ENCODE assay signal across 28 mouse cellular contexts in genomic region chr6:114909801-114910200, GRCm38 (mm10). TPM values are rescaled to one million over a fixed set of nuclear protein-coding genes. Genes with fewer than 3 reads are reported as not detected.
A peak's percentile ranks its signal among the peaks of the same experiment; 100 is the strongest.
DNase-seq lines count a peak whose midpoint lies in the region; ATAC-seq lines count a peak whose summit lies in the region.
"Had no signal": no experiment of that assay in that cellular context is flagged by ENCODE, and none has a peak within 500 bp of the region (broad histone marks: within the 10 kb centered on the region; RNA-seq: fewer than 3 reads in every experiment).

No protein-coding gene starts in this region.

- ATAC-seq in megakaryocyte, adult 5-6 weeks (ENCODE audit: poor library complexity, severe bottlenecking), result no peak
- peak; percentile 25 for ATAC-seq in CD4-positive, CD25-positive, alpha-beta regulatory T cell, adult 4 months
- peak; percentile 22 for ATAC-seq in inflammation-experienced regulatory T-cells, adult 6 months
- ATAC-seq: forebrain, embryonic 15.5 days; hindbrain, postnatal 0 days; intestine, embryonic 15.5 days; Patski had no signal

- peaks cover 66% of the 10 kb centered on the region for H3K36me3 ChIP-seq in megakaryocyte, embryonic 14.5 days (replicated peaks; ENCODE audit: low read length)
- H3K36me3 ChIP-seq: embryonic facial prominence, embryonic 13.5 days; forebrain, embryonic 15.5 days; intestine, embryonic 15.5 days had no signal

- no peaks in the 10 kb centered on the region for H3K9me3 ChIP-seq in megakaryocyte, embryonic 14.5 days
- H3K9me3 ChIP-seq: embryonic facial prominence, embryonic 10.5 days; embryonic facial prominence, embryonic 13.5 days; forebrain, embryonic 12.5 days; forebrain, embryonic 15.5 days; G1E; heart, embryonic 13.5 days; intestine, embryonic 15.5 days had no signal

- H3K4me3 ChIP-seq in megakaryocyte, embryonic 14.5 days (replicated peaks), result peak overlapping the region; percentile 64
- H3K4me3 ChIP-seq: embryonic facial prominence, embryonic 10.5 days; embryonic facial prominence, embryonic 13.5 days; erythroblast, embryonic 14.5 days; forebrain, embryonic 12.5 days; forebrain, embryonic 15.5 days; heart, embryonic 13.5 days; intestine, embryonic 15.5 days had no signal

- H3K4me1 ChIP-seq in megakaryocyte, embryonic 14.5 days, result peaks cover 91% of the 10 kb centered on the region

- no peaks in the 10 kb centered on the region for H3K27me3 ChIP-seq in megakaryocyte, embryonic 14.5 days (replicated peaks)
- H3K27me3 ChIP-seq: CH12.LX; embryonic facial prominence, embryonic 13.5 days; forebrain, embryonic 12.5 days; forebrain, embryonic 15.5 days; heart, embryonic 13.5 days; intestine, embryonic 15.5 days; Patski had no signal

- no peak for DNase-seq in adrenal gland, adult 8-10 months
- DNase-seq in cerebellum, adult 11-12 months, result no peak
- DNase-seq: adrenal gland, postnatal 14 days; cerebellum, adult 11 months; cerebellum, adult 8-10 months; cerebellum, postnatal 10 days; cerebellum, postnatal 36 days; embryo, embryonic 11 days; gastrocnemius, postnatal 10 days; gastrocnemius, postnatal 36 days; heart, adult 11 months; heart, postnatal 14 days; heart, postnatal 4 days had no signal

RNA-seq across cellular contexts. Expression of gene Vgll4, which starts 60.0 kb away (rescaled TPM):
- 30.5 and 59.7 TPM in 2 replicates for polyA plus RNA-seq in megakaryocyte, embryonic 14.5 days (2012; ENCODE audit: insufficient read depth, low replicate concordance)
- 9.4 and 9.7 TPM in 2 replicates for total RNA-seq in megakaryocyte, adult 5-6 weeks (2015)
- 26.4 and 29.7 TPM in 2 replicates for total RNA-seq in megakaryocyte, adult 5-6 weeks (2017)
- 100 to 1,000 TPM; 171 to 233 TPM for polyA plus RNA-seq in CD4-positive, CD25-positive, alpha-beta regulatory T cell, adult 4 months (2017; shearing (Covaris generic))
- polyA plus RNA-seq in inflammation-experienced regulatory T-cells, adult 6 months (2017; shearing (Covaris generic)), result 100 to 1,000 TPM; 118 to 183 (median 152) TPM
- 10 to 100 TPM; 43.0 to 49.5 (median 45.6) TPM for total RNA-seq in adrenal gland, adult 8-10 months (2022)
